Mouse (Mus musculus) gastrocnemius, adult 2 months (tissue): ENCODE measurements around the gene Os9. TPM values are rescaled to one million over a fixed set of nuclear protein-coding genes. Genes with fewer than 3 reads are reported as not detected.
"Not testable (repeated sequence)": the region's sequence is repeated elsewhere in the genome, so short reads cannot be mapped to it uniquely, and the experiment has no call there.

ENCODE experiments used
- DNase-seq: peaks from one replicate; pipeline ENCODE4 v3.0.0; 2022
- H3K27ac ChIP-seq: fragments of 200-600 bp; 2 replicates; pipeline ENCODE4 v1.8.1; 2022; ENCODE audit warnings: mild to moderate bottlenecking
- H3K4me3 ChIP-seq: fragments of 200-600 bp; 2 replicates; pipeline ENCODE4 v1.8.1; 2022; ENCODE audit warnings: mild to moderate bottlenecking, moderate library complexity
- CTCF ChIP-seq: fragments of 200-600 bp; IDR thresholded peaks from 2 replicates; pipeline ENCODE4 v1.8.1; 2022; ENCODE audit warnings: antibody characterized with exemption, mild to moderate bottlenecking, moderate library complexity
- intact Hi-C: fragments of 180-260 bp; cut with DNase I; formaldehyde crosslinking; loops from one replicate; pipeline ENCODE4 v1.15.1; 2025
- total RNA-seq, 2 experiments: library from RNA; stranded (reverse); gene quantifications; 2 replicates each; pipeline ENCODE4 v1.2.3; 2021

Os9 gene
- total RNA-seq, 2 experiments from 2014 or later = 10.9 to 15.1 TPM

DNA sequence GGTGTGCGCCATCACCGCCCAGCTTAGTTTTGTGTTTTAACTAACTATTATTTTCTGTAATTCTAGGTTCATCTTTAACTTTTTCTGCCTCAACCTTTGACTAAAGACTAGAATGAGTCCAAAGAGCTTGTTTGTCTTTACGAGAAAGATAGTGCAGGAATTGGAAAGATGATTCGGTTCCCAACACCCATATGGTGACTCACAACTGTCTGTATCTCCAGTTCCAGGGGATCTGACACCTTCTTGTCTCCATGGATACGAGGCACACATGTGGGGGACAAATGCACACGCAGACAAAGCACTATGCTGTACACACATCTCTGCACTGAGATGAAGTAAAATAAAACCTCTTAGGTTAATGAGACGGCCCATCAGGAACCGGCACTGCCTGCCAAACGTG is 39.1 kb upstream of the Os9 start:
- no peak for DNase-seq
- no peak overlapping the region for H3K27ac ChIP-seq
- intact Hi-C loops = no loop called here
- TF ChIP-seq CTCF = no peak
- no peak overlapping the region for H3K4me3 ChIP-seq

DNA sequence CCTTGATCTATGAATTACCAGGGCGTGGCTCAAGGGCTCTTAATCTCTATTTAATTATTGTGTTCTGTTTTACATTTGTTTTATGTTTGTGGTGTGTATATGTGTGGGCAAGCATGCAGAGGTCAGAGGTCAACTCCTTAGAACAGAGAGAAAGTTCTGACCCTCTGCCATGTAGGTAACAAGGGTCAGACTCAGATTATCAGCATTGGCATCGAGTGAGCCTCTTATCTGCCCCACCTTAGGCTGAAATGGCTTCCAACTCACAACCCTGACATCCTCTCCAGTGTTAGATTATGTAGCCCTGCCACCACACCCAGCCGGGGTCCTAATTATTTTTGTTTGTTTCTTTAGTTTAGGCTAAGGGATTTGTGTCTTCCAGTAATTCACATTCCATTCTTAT is 37.5 kb upstream of the Os9 start:
- TF ChIP-seq CTCF = no peak
- no peak overlapping the region for H3K4me3 ChIP-seq
- no peak overlapping the region for H3K27ac ChIP-seq
- intact Hi-C loops = no loop called here
- DNase-seq = no peak

- TF ChIP-seq CTCF = no peak
- Histone ChIP-seq H3K4me3 (no peak overlapping the region), H3K27ac (no peak overlapping the region)
- no peak for DNase-seq
- intact Hi-C loops = no loop called here
These were observed 35.6 kb upstream of the Os9 start for GRCm38 (mm10) chr10:127156511-127156910.

DNA sequence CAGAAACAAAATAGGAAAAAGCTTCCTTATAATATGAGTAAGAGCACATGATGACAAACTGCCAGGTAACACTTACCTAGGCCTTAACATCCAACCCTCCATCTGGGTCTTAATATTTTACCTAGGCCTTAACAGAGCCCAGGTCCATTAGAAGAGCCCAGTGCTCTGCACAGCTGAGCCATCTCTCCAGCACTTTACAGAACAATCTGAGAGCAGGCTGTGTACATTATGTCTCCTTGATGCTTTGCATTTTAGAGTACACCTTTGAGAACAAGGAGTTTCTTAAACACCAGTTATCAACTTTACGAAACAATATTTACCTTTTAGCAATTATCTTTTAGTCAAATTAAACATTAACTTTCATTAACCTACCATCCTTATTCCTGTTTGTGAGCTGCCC is 35.2 kb upstream of the Os9 start:
- intact Hi-C loops = no loop called here
- DNase-seq = no peak
- Histone ChIP-seq H3K4me3 (no peak overlapping the region), H3K27ac (no peak overlapping the region)
- TF ChIP-seq CTCF = no peak

DNA sequence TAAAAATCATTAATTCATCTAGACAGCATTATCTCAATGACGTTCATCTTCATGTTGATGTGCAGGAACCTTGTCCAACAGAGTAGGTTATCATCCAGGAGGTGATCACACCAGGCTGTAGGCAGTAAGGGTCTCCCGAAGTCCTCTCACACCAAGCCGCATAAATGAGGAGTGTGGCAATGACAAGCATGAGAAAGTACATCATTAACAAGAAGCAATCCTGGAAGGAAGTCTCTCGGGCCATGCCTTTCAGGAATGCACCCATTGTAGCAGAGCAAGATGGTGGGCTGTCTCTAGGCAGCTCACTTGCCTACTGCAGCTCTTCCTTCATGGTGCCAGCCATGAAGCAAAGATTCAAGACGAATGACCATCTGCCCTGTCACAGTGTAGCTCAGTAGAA is 33.7 kb upstream of the Os9 start:
- intact Hi-C loops = no loop called here
- Histone ChIP-seq H3K4me3 (no peak overlapping the region), H3K27ac (no peak overlapping the region)
- TF ChIP-seq CTCF = no peak
- DNase-seq = no peak

- DNase-seq = no peak
- Histone ChIP-seq H3K4me3 (no peak overlapping the region), H3K27ac (no peak overlapping the region)
- TF ChIP-seq CTCF = no peak
- intact Hi-C loops = no loop called here
These were observed 33.3 kb upstream of the Os9 start for GRCm38 (mm10) chr10:127154241-127154640.

- intact Hi-C loops = no loop called here
- H3K27ac ChIP-seq = no peak overlapping the region
- TF ChIP-seq CTCF = no peak
- no peak overlapping the region for H3K4me3 ChIP-seq
- no peak for DNase-seq
These were observed 32.4 kb upstream of the Os9 start for GRCm38 (mm10) chr10:127153323-127153722.

DNA sequence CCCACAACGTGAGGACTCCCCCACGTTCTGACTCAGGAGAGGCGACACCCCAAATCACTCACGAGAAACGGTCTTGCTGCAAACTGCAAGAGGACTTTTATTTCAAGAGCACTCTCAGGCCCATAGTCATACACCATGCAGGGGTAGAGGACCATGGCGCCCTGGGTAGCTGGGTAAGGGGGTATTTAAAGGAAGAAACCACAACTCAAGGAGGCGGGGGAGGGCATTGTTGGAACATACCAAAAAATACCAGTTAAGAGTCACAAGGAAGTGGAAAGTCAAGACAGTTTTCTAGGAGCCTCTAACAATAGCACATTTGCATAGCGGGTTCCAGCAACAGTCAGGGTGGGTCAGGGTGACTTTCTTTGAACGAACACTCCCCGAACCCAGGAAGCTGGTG is 31.6 kb upstream of the Os9 start:
- intact Hi-C loops, DNase-seq, H3K4me3 ChIP-seq, H3K27ac ChIP-seq: not testable (repeated sequence)

GRCm38 (mm10) chr10:127151233-127151632 is 30.3 kb upstream of the Os9 start:
- intact Hi-C loops, H3K4me3 ChIP-seq, H3K27ac ChIP-seq, DNase-seq: not testable (repeated sequence)

DNA sequence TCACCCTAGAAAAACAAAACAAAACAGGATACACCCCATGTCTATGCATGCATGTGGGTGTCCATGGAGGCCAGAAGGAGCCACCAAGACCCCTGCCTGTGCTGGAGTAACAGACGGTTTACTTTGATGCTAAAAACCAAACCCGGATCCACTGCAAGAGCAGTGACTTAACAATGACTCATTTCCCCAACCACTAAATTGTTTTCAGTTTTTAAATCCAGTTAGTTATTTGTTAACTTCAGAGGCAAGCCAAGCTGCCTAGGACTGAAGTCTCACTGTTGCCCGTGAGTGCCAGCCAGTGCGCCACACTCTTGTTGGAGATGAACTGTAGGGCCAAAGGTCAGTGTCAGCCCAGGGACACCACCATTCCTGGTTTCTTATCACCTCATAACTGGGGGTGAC is 29.5 kb upstream of the Os9 start:
- intact Hi-C loops = no loop called here
- no peak overlapping the region for H3K27ac ChIP-seq
- DNase-seq = no peak
- no peak for TF ChIP-seq CTCF
- no peak overlapping the region for H3K4me3 ChIP-seq

DNA sequence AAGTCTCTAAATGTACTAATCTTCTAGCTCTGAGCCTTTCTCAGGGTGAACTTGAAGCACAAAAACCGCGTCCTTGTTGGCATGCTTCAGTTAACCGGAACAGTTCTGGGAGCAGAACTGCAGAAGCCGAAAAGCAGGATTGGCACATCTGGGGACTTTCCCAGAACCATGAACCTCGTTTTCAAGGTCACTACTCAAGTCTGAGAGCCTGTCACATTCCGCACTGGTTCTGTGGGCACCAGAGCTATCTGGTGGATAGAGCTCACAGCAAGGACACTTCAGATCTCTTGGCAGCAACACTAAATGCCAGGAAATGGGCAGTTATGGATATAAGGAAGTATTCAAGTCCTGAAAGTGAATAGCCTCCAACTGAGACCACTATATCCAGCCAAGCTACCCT is 26.2 kb upstream of the Os9 start:
- H3K27ac ChIP-seq = no peak overlapping the region
- DNase-seq = no peak
- intact Hi-C loops = no loop called here
- H3K4me3 ChIP-seq = no peak overlapping the region
- TF ChIP-seq CTCF = no peak

DNA sequence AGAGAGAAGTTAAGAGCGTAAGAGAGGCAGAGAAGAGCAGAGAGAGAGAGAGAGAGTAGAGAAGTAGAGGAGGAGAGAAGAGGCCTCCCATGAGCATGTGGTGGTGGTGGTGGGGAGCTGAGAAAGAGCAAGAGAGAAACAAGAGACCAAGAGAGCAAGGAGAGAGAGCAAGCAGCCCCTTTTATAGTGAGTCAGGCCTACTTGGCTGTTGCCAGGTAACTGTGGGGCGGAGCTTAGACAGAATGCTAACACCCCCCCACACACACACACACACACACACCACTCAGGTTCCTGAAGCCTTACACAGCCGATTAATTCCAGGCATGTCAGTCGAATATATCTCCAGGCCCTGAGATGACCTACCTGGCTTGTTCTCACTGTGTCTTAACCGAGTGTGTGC is 24.4 kb upstream of the Os9 start:
- no peak for TF ChIP-seq CTCF
- intact Hi-C loops = no loop called here
- DNase-seq = no peak
- no peak overlapping the region for H3K27ac ChIP-seq
- H3K4me3 ChIP-seq = no peak overlapping the region

- Histone ChIP-seq H3K4me3 (no peak overlapping the region), H3K27ac (no peak overlapping the region)
- intact Hi-C loops = no loop called here
- DNase-seq = no peak
- TF ChIP-seq CTCF = no peak
These were observed 23.6 kb upstream of the Os9 start for GRCm38 (mm10) chr10:127144536-127144935.

DNA sequence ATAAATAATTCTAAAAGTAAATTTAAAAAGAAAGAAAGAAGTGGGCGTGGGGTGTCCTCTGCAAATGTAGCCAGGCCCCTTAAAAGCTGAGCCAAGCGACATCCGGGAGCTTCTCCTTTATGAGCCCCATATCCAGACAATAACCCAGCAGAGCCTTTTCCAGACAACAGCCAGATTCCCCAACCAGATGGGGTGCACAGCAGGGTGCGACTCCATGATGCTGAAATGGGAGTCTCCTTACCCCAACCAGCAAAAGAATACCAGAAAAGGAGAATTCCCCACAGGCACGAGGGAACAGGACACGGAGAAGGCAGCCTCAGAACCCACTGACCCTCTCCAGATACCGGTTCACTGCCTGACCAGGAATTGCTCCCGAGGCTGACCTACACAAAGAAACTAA is 22.3 kb upstream of the Os9 start:
- intact Hi-C loops = no loop called here
- no peak for TF ChIP-seq CTCF
- H3K4me3 ChIP-seq = no peak overlapping the region

DNA sequence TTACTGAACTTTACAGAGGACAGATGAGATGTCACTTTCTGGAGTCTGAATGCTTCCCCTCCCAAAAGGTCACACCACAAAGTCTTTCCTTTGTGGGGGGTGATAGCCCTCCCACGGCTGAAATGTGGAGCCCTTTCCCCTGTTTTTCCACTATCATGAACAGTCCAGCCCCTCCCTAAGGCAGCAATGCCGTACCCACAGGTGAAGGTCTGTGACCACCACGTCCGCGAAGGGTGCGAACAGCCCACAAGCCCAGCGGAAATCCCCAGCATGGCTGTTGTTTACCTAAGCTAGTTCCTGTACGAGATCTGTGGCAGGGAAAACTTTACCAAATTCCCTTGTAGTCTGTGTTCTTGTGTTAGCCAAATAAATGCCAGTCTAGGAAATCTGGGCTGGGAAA is 20.6 kb upstream of the Os9 start:
- Histone ChIP-seq H3K27ac (no peak overlapping the region), H3K4me3 (no peak overlapping the region)
- DNase-seq = no peak
- intact Hi-C loops = no loop called here
- no peak for TF ChIP-seq CTCF

More for the DNA sequence above, 22.3 kb upstream of the Os9 start:
- no peak overlapping the region for H3K27ac ChIP-seq
- DNase-seq = no peak
